Comparison of ENCODE assay signal across 11 mouse cellular contexts in the genomic region with DNA sequence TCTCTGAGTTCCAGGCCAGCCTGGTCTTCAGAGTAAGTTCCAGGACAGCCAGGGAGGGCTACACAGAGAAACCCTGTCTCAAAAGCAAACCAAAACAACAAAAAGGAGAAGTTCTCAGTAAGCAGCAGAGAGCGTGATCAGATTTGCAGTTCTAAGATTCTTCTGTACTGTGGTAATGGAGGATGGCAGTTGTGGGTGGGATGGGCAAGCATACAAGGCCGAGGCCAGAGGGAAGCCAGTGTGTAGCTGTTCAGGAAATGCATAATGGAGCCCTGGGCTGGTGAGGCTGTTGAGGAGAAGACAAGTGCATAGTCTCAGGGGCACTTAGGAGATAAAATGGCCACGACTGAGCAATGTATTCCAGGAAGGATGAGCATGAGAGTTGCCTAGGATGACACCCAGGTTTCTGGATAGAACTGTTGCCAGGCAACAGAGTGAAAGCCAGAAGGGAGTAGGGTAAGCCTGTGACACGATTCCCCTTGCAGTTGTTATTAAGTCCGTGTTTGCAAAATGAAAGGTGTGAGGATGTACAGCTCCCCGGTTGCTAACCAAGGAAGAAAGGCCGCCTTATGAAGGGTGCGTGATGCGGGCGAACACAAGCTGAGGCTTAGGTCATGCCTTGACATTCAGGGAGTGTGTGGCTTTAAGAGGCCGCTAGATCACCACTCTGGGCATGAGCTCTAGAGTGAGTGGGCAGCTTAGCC. TPM values are rescaled to one million over a fixed set of nuclear protein-coding genes. Genes with fewer than 3 reads are reported as not detected.
DNase-seq lines count a peak whose midpoint lies in the region; ATAC-seq and TF ChIP-seq lines count a peak whose summit lies in the region.
"Had no signal": no experiment of that assay in that cellular context is flagged by ENCODE, and none has a peak within 500 bp of the region (broad histone marks: within the 10 kb centered on the region; RNA-seq: fewer than 3 reads in every experiment).

No protein-coding gene starts in this region.

- no peak overlapping the region for H3K9ac ChIP-seq in neural tube, embryonic 13.5 days
- no peak overlapping the region for H3K9ac ChIP-seq in forebrain, embryonic 13.5 days
- no peak overlapping the region for H3K9ac ChIP-seq in hindbrain, postnatal 0 days (replicated peaks; ENCODE audit: low read length)
- H3K9ac ChIP-seq in neural tube, embryonic 15.5 days (replicated peaks), result no peak overlapping the region

- peaks cover 32% of the 10 kb centered on the region for H3K4me1 ChIP-seq in neural tube, embryonic 13.5 days (replicated peaks)
- H3K4me1 ChIP-seq in forebrain, embryonic 13.5 days, result peaks cover 25% of the 10 kb centered on the region
- peaks cover 18% of the 10 kb centered on the region for H3K4me1 ChIP-seq in hindbrain, postnatal 0 days (ENCODE audit: insufficient read depth, low read length)
- peaks cover 32% of the 10 kb centered on the region for H3K4me1 ChIP-seq in neural tube, embryonic 15.5 days

- ATAC-seq in neural tube, embryonic 13.5 days (ENCODE audit: low read depth), result peak; percentile 34; the same call in 1 of the 2 replicates
- ATAC-seq in forebrain, embryonic 13.5 days, result peak; percentile 51
- peak; percentile 59 for ATAC-seq in hindbrain, postnatal 0 days
- peak; percentile 56 for ATAC-seq in neural tube, embryonic 15.5 days (ENCODE audit: low FRiP score)
- ATAC-seq in erythroblast, adult 5-6 weeks (replicated peaks; ENCODE audit: low FRiP score, poor library complexity, severe bottlenecking), result no peak

- no peak overlapping the region for H3K4me3 ChIP-seq in neural tube, embryonic 13.5 days
- H3K4me3 ChIP-seq in forebrain, embryonic 13.5 days, result no peak overlapping the region
- no peak overlapping the region for H3K4me3 ChIP-seq in hindbrain, postnatal 0 days (ENCODE audit: low read length)
- no peak overlapping the region for H3K4me3 ChIP-seq in neural tube, embryonic 15.5 days (replicated peaks)

- no peaks in the 10 kb centered on the region for H3K36me3 ChIP-seq in neural tube, embryonic 13.5 days
- no peaks in the 10 kb centered on the region for H3K36me3 ChIP-seq in forebrain, embryonic 13.5 days (ENCODE audit: poor library complexity, severe bottlenecking)
- no peaks in the 10 kb centered on the region for H3K36me3 ChIP-seq in hindbrain, postnatal 0 days (ENCODE audit: insufficient read depth, low read length)
- H3K36me3 ChIP-seq in neural tube, embryonic 15.5 days, result no peaks in the 10 kb centered on the region
- H3K36me3 ChIP-seq: G1E had no signal

- DNase-seq in neural tube, embryonic 10.5 days (ENCODE audit: extremely low spot score, low spot score), result no peak
- DNase-seq in hindbrain, postnatal 0 days (ENCODE audit: low spot score), result peak; percentile 60
- no peak for DNase-seq in spleen, adult 12 weeks (ENCODE audit: low spot score)
- DNase-seq: adrenal gland, postnatal 25 days; kidney, postnatal 10 days; lung, postnatal 10 days had no signal

- 65% methylated on average over 11 of the region's 11 CpGs for WGBS in neural tube, embryonic 13.5 days
- 72% methylated on average over 11 of the region's 11 CpGs for WGBS in forebrain, embryonic 13.5 days
- WGBS in hindbrain, postnatal 0 days, result 53% methylated on average over 11 of the region's 11 CpGs
- WGBS in neural tube, embryonic 15.5 days, result 53% methylated on average over 11 of the region's 11 CpGs

- H3K27me3 ChIP-seq in neural tube, embryonic 13.5 days, result no peaks in the 10 kb centered on the region
- no peaks in the 10 kb centered on the region for H3K27me3 ChIP-seq in forebrain, embryonic 13.5 days
- H3K27me3 ChIP-seq in hindbrain, postnatal 0 days (ENCODE audit: insufficient read depth, low read length), result no peaks in the 10 kb centered on the region
- no peaks in the 10 kb centered on the region for H3K27me3 ChIP-seq in neural tube, embryonic 15.5 days (replicated peaks)

- H3K4me2 ChIP-seq in neural tube, embryonic 13.5 days, result no peak overlapping the region
- no peak overlapping the region for H3K4me2 ChIP-seq in forebrain, embryonic 13.5 days
- H3K4me2 ChIP-seq in hindbrain, postnatal 0 days (ENCODE audit: low read depth, low read length), result no peak overlapping the region
- H3K4me2 ChIP-seq in neural tube, embryonic 15.5 days, result no peak overlapping the region

- no peak for TF ChIP-seq CTCF in hindbrain, postnatal 0 days (IDR thresholded peaks at IDR 0.05; ENCODE audit: low read depth)

- H3K9me3 ChIP-seq in neural tube, embryonic 13.5 days, result no peaks in the 10 kb centered on the region
- no peaks in the 10 kb centered on the region; the same call in 1 of the 2 replicates for H3K9me3 ChIP-seq in forebrain, embryonic 13.5 days (replicated peaks)
- no peaks in the 10 kb centered on the region for H3K9me3 ChIP-seq in hindbrain, postnatal 0 days (ENCODE audit: low read length)
- H3K9me3 ChIP-seq in neural tube, embryonic 15.5 days (replicated peaks), result no peaks in the 10 kb centered on the region
- H3K9me3 ChIP-seq: G1E had no signal

- H3K27ac ChIP-seq in neural tube, embryonic 13.5 days (replicated peaks), result peak overlapping the region; percentile 70
- H3K27ac ChIP-seq in forebrain, embryonic 13.5 days, result peak overlapping the region; percentile 38
- peak overlapping the region; percentile 78 for H3K27ac ChIP-seq in hindbrain, postnatal 0 days
- peak overlapping the region; percentile 74 for H3K27ac ChIP-seq in neural tube, embryonic 15.5 days (replicated peaks)

RNA-seq across cellular contexts. Expression of a gene that starts 13.0 kb away (rescaled TPM):
- 732 and 779 TPM in 2 replicates for polyA plus RNA-seq in neural tube, embryonic 13.5 days (2015; fragmentation: Nextera tagmentation; extraction: Ambion mirVana)
- polyA plus RNA-seq in forebrain, embryonic 13.5 days (2015; fragmentation: Nextera tagmentation; extraction: Ambion mirVana), result 470 and 500 TPM in 2 replicates
- total RNA-seq in hindbrain, postnatal 0 days (2014; rRNA removed), result 559 and 659 TPM in 2 replicates
- polyA plus RNA-seq in hindbrain, postnatal 0 days (2015; fragmentation: Nextera tagmentation; extraction: Ambion mirVana), result 935 and 978 TPM in 2 replicates
- polyA plus RNA-seq in neural tube, embryonic 15.5 days (2015; fragmentation: Nextera tagmentation; extraction: Ambion mirVana), result 862 and 927 TPM in 2 replicates
- total RNA-seq in erythroblast, adult 5-6 weeks (2015; ENCODE audit: low replicate concordance), result 91.3 and 122 TPM in 2 replicates
- 74.4 and 102 TPM in 2 replicates for total RNA-seq in erythroblast, adult 5-6 weeks (2017; ENCODE audit: low replicate concordance)
